Mouse (Mus musculus) retina, adult 2 months (tissue): Measurements from ENCODE around the gene AW551984.

Experiments
- DNase-seq: peaks from one replicate; pipeline ENCODE4 v3.0.0-alpha.2; 2012; ENCODE audit warnings: low read depth, low spot score

The AW551984 gene

GRCm38 (mm10) chr9:39603999-39604453 lies at the start of gene AW551984:
AW551984 (minus strand) TSS chr9:39604403.
- no peak for DNase-seq

- DNase-seq = no peak
These were observed 43.2 kb upstream of the AW551984 start for GRCm38 (mm10) chr9:39647382-39647781.

- no peak for DNase-seq
These were observed 40.6 kb upstream of the AW551984 start, which contains the start of gene Olfr961 for GRCm38 (mm10) chr9:39644785-39645184. Olfr961 (plus strand) TSS chr9:39645085.

GRCm38 (mm10) chr9:39633913-39634594 lies 29.9 kb upstream of the AW551984 start:
- no peak for DNase-seq

DNA sequence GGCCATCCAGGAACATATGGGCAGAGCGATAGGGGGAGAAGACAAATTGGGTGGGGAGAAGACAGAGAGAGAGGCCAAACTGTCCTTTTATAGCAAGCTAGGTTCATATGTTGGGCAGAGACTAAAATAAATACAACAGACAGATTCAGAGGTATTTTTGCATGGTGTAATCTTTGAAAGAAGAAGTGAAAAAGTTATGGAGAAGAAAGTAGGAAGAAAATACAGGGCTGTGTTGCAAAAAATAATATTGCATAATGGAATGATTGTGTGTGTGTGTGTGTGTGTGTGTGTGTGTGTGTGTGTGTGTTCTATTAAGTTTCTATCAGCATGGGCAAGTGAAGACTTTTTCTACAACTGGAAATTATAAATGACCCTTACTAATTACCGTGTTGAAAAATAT lies 24.9 kb upstream of the AW551984 start:
- DNase-seq = no peak

GRCm38 (mm10) chr9:39624711-39625110 lies 20.5 kb upstream of the AW551984 start:
- DNase-seq = no peak

DNA sequence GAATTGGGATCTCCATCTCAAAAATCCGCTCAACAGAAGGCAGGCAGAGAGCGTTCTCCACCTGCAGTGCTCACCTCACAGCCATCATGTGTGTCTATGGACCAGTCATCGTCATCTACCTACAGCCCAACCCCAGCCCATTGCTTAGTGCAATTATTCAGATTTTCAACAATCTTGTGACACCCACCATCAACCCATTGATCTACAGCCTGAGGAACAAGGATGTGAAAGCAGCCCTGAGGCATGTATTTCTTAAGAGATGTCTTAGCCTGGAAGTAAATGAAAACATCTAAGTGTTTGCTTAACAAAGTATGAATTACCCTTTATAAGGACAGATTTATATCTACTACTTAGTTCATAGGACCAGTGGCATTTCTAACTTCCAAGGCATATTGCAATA lies 19.6 kb upstream of the AW551984 start:
- no peak for DNase-seq

DNA sequence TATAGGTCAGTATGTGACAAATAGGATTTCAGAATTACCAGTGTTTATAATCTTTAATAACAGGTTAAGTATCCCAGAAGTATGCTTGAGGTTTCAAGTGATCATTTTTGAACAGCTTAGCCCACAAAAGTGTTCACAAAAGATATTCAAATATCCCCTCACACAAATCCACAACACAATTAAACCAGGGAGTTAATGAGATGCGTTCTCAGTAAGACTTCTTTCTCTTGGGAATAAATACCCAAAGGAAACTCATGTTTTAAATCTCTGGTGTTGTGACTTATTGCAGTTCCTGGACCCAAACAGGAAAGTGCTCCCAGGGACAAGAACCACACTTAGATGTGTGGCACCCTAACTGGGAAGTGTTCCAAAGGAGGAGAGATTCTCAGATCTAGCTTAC lies 16.9 kb upstream of the AW551984 start, which contains the start of gene Olfr960:
Gene Olfr960 (plus strand): TSS at position 301 of the 400 bp plus-strand sequence.
- DNase-seq = no peak

GRCm38 (mm10) chr9:39611953-39612352 lies 7.8 kb upstream of the AW551984 start:
- DNase-seq = peak; percentile 9

DNA sequence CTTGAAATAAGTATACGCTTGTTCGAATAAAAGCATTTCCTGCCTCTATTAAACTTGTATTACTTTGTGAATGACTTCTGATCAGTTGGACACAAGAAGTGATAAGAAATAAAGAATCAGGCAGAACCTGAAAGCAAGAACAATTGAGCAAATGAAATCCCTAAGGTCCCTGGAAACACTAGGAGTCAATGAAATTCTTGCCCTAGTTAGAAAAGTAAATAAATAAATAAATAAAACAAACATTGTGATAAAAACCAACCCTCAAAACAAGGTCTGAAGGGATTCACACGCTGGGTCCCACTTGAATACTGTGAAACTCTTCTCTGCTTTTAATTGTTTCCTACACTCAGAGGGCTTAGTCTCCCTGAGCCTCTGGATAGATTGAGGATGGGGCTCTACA lies 6.2 kb upstream of the AW551984 start, which contains the start of gene Olfr148:
Gene Olfr148 (plus strand): TSS at position 301 of the 400 bp plus-strand sequence.
- DNase-seq = no peak

DNA sequence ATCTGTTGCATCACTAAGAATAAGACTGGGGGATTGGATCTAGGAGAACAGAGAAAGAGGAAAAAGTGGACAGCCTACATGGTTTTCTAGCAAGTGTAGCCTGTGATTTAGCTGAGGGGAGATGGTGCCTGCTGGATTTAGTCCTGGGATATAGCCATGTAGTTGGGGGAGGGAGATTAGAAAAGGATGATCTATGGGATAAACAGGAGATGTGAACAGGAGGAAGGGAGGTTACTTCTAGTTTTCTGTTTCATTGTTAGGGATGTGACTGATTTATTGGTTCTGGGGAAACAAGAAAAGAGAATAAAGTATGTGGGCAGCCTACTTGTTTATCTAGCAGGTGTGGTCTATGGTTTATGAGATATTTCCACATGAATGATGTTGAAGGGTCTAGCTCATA lies 4.3 kb upstream of the AW551984 start:
- DNase-seq = no peak

DNA sequence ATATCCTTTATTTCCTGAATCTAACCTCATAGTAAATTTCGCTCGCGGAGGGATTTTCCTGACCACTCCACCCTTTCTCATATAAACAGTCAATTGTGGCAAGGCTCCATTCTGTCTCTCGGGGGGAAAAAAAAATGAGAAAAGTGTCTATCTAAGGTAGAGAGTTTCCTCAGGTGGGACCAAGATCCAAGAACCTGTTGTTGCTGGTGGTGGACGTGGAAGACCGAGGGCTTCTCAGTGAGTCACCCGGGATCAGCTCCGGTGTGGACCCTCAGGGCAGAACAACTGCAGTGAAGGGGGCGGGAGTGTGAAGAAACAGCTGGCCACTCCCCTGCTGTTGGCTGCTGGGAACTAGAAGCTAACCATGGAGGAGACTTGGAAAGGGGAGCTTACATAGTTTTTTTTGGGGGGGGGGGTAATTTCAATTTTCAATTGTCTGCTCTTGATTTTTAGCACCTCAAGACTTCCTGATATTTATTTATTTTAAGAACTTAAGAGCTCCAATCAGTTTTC lies 814 bp downstream of the AW551984 start:
- DNase-seq = no peak

GRCm38 (mm10) chr9:39602536-39603332 lies 1.5 kb downstream of the AW551984 start:
- no peak for DNase-seq

DNA sequence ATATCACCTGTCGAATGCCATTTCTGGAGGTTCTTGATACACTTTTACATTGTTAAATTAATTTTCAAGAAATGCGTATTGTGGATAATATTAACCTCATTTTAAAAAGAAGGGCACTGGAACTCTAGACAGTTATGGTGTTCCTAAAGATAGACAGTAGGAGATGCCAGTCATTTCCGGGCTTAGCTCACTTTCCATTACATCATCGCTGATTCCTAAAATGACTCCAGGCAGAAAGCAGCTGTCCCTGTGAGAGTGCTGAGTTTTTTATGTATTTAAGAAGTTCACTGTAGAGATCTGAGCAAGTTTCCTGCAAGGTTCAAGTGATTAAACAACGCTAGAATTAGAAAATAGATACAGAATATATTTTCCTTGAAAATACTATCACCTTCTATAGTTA lies 27.2 kb downstream of the AW551984 start:
- no peak for DNase-seq

DNA sequence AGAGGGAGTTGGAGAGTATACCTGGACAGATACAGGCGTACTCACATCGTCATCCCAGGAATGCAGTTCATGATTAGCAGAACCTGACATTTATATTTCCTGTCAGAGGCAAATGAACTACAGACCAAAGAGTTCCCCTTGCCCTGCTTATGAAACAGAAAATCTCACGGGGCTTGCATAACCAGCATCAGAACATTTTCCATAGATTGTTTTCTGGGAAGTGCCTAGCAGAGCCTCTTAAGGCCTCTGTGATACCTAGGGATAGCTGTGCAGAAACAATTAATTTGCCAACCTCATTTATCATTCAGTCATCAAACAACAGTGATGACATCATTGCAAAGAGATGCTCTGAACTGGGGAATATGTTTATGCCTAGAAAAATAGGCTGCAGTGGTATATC lies 28.7 kb downstream of the AW551984 start, which contains the start of gene Olfr959:
Gene Olfr959 (minus strand): TSS at position 101 of the 400 bp plus-strand sequence.
- no peak for DNase-seq

DNA sequence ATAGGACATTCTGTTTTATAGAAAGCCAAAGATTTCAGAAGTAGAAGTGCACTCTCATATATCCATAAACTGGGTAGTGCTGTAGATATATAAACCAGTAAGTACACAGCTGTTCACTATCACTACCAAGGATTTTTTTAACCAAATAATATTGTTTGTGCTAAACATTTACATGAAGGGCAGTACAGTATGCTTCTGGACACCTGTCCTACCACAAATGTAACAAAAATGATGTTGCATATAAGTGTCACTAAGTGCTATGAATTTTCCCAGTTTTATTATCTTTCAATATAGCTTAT lies 45.9 kb downstream of the AW551984 start:
- DNase-seq = no peak

DNA sequence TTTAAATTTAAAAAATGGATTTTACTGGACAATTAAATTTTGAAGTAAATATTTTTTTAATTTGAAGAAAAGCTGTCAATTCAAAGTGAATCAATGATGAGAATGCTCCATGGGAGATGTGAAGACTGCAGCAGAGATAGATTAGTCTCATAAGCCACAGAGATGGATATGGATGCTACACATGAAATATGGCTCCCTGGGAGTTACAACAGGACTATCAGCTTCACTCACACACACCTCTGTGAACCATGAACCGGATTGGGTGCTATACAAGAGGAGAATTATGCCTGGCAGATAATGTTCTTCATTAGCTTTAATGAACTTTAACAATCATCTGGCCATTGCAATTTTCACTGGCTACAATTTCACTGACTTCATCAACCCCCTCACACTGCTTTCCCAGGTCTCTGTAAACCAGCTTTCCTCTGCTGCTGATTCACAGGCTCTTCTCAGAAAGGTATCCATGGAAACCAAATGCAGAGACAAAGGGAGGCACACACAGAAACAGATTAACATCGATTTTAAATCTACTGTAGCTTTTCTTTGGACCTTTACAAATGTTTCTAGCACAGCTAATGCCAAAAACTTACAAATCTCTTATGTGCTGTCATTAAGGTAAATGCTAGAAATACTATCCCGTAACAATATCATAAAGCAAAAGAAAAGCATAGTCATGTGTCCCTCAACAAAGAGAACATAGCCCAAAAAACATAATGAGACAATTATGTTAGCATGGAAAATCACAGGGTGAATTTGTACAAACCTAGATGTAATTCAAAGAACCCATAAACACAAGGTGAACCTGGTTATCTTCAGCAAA lies 46.5 kb downstream of the AW551984 start:
- no peak for DNase-seq

- no peak for DNase-seq
These were observed 50.3 kb downstream of the AW551984 start, which contains the start of gene Olfr958 for GRCm38 (mm10) chr9:39553946-39554345. Olfr958 (minus strand) TSS chr9:39554054.

- DNase-seq = no peak
These were observed 53.4 kb downstream of the AW551984 start for GRCm38 (mm10) chr9:39550806-39551205.
